Mouse (Mus musculus) v-Abl transformed pro-B cells (cell line): ENCODE data around the gene Insc.

Source experiments
- in situ Hi-C, 2 experiments: fragments of 400-800 bp; cut with MboI; formaldehyde crosslinking; loops; one replicate each; pipeline ENCODE4 v1.15.1; 2025; ENCODE audit not compliant: unreplicated experiment in 2 of 2

Insc gene

GRCm38 (mm10) chr7:114892618-114893257 lies 149.2 kb downstream of the Insc start:
- in situ Hi-C loops, result no loop called here

GRCm38 (mm10) chr7:114893889-114894288 lies 150.4 kb downstream of the Insc start:
- in situ Hi-C loops, result no loop called here

- in situ Hi-C loops, result no loop called here
Observed at GRCm38 (mm10) chr7:114896966-114897697, 153.6 kb downstream of the Insc start.
